Mouse (Mus musculus) lung, embryonic 15.5 days (tissue): ENCODE data around the gene Rbpj. TPM values are rescaled to one million over a fixed set of nuclear protein-coding genes. Genes with fewer than 3 reads are reported as not detected.
"Not testable (repeated sequence)": the region's sequence is repeated elsewhere in the genome, so short reads cannot be mapped to it uniquely, and the experiment has no call there.

Experiments used
- ATAC-seq: fragments of 200-750 bp; cut with Nextera tagmentation; 2 replicates; pipeline ENCODE4 v1.8.0; 2017; ENCODE audit warnings: moderate number of reproducible peaks, borderline replicate concordance; ENCODE audit not compliant: low FRiP score, low TSS enrichment; ENCODE audit errors: extremely low read depth
- H3K27ac ChIP-seq: fragments of 300-500 bp; sonication (generic); 2 replicates; pipeline ENCODE4 v1.5.1; 2015; ENCODE audit warnings: moderate library complexity, mild to moderate bottlenecking, inconsistent platforms
- H3K27me3 ChIP-seq: fragments of 300-500 bp; sonication (generic); 2 replicates; pipeline ENCODE4 v1.6.1; 2015; ENCODE audit warnings: inconsistent platforms
- H3K36me3 ChIP-seq: fragments of 300-500 bp; sonication (generic); 2 replicates; pipeline ENCODE4 v1.6.1; 2015; ENCODE audit warnings: inconsistent platforms
- H3K4me1 ChIP-seq: fragments of 300-500 bp; sonication (generic); 2 replicates; pipeline ENCODE4 v1.6.1; 2015; ENCODE audit warnings: inconsistent platforms
- H3K4me2 ChIP-seq: fragments of 300-500 bp; sonication (generic); 2 replicates; pipeline ENCODE4 v1.6.1; 2015; ENCODE audit warnings: inconsistent platforms, mild to moderate bottlenecking, moderate library complexity
- H3K4me3 ChIP-seq: fragments of 300-500 bp; sonication (generic); 2 replicates; pipeline ENCODE4 v1.5.1; 2015; ENCODE audit warnings: mild to moderate bottlenecking, inconsistent platforms
- H3K9ac ChIP-seq: fragments of 300-500 bp; sonication (generic); 2 replicates; pipeline ENCODE4 v1.6.1; 2015; ENCODE audit warnings: inconsistent platforms
- H3K9me3 ChIP-seq: fragments of 300-500 bp; sonication (generic); 2 replicates; pipeline ENCODE4 v1.6.1; 2016; ENCODE audit warnings: inconsistent platforms
- WGBS: fragments of 180-500 bp; shearing (Covaris S2); methylation state at CpG from one replicate; pipeline ENCODE4 v1.1.7; 2015; 5-methylcytosine and 5-hydroxymethylcytosine counted together
- polyA plus RNA-seq: library from polyadenylated mRNA; unstranded; fragments of >200 nt; fragmentation: Nextera tagmentation; extraction: Ambion mirVana; gene quantifications from 2 replicates; pipeline ENCODE4 v1.2.1, GENCODE M21; 2015

Gene Rbpj
- polyA plus RNA-seq, 1 experiment from 2014 or later = 40.2 TPM

DNA sequence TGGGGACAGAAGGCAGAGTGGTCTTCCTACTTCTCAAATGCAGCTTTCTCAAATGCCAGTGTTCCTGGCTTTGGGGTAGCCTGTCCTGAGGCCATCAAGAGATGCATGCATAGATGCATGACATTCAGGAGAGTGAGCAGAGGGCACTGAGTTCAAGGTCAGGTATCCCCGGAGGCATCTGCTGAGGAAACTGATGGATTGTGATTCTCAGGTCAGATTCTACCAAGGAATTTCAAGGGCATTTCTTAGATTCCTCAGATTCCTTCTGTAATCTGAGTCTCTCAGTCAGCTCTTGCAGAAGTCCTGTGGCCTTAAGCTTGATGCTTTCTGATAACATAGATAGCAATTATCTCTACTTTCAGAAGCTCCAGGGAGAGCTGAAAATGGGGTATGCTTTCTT lies 76.1 kb downstream of the Rbpj start:
- no peak for ATAC-seq
- Histone ChIP-seq H3K27me3 (no peaks in the 10 kb centered on the region), H3K4me2 (no peak overlapping the region), H3K4me1 (peaks cover 5% of the 10 kb centered on the region), H3K4me3 (no peak overlapping the region), H3K36me3 (no peaks in the 10 kb centered on the region), H3K27ac (no peak overlapping the region), H3K9ac (no peak overlapping the region), H3K9me3 (no peaks in the 10 kb centered on the region)
- WGBS = 20% methylated on average over 1 of the region's 1 CpGs

DNA sequence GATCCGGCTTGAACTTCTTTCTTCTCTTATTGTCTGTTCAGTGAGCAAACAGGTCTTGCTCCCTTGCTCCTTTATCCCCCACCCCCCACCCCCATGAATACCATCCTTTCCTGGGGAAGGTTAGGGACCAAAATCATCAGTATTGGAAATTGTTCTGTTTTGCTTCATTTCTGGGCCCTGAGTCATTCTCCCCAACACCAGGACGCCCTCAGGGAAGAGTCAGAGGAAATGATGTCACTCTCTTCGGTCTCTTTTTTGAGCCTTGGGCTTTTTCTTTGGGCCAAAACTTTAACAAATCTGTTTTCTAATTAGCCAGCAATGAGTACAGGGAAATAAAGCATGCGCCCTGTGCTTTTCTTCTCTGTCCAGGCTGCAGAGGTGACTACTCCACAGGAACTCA lies 77.4 kb downstream of the Rbpj start:
- ATAC-seq = no peak
- H3K36me3 ChIP-seq = no peaks in the 10 kb centered on the region
- H3K4me1 ChIP-seq = peaks cover 5% of the 10 kb centered on the region; the same call in 1 of the 2 replicates
- H3K27ac ChIP-seq = no peak overlapping the region
- H3K4me3 ChIP-seq = no peak overlapping the region
- no peaks in the 10 kb centered on the region for H3K27me3 ChIP-seq
- H3K9ac ChIP-seq = no peak overlapping the region
- no peak overlapping the region for H3K4me2 ChIP-seq
- no peaks in the 10 kb centered on the region for H3K9me3 ChIP-seq
- 78% methylated on average over 4 of the region's 4 CpGs for WGBS

DNA sequence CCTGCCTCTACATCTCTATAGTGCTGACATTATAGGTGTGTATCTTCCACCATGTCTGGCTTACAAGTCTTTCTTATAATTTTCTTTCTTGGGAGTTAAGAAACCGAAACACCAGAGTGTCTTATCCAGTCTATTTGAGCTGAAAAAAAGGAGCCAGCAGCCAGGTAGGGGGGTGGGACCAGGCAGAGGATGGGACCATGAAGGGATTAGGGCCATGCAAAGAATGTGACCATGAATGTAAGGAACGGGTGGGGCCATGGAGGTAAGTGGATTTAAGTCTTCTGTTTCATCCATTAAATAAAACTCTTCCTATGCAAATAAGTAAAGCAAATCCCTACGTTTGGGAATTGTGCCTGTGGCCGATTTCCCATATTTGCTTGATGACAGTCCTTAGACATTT lies 78.0 kb downstream of the Rbpj start:
- ATAC-seq = no peak
- H3K4me2 ChIP-seq = no peak overlapping the region
- H3K9me3 ChIP-seq = no peaks in the 10 kb centered on the region
- WGBS = 82% methylated on average over 4 of the region's 4 CpGs
- no peak overlapping the region for H3K4me3 ChIP-seq
- no peak overlapping the region for H3K9ac ChIP-seq
- H3K36me3 ChIP-seq = no peaks in the 10 kb centered on the region
- H3K27ac ChIP-seq = no peak overlapping the region
- peaks cover 5% of the 10 kb centered on the region; the same call in 1 of the 2 replicates for H3K4me1 ChIP-seq
- no peaks in the 10 kb centered on the region for H3K27me3 ChIP-seq

GRCm38 (mm10) chr5:53546440-53546839 lies 80.5 kb downstream of the Rbpj start:
- Histone ChIP-seq H3K4me2 (no peak overlapping the region), H3K36me3 (no peaks in the 10 kb centered on the region), H3K4me1 (peaks cover 5% of the 10 kb centered on the region; the same call in 1 of the 2 replicates), H3K27ac (no peak overlapping the region), H3K27me3 (no peaks in the 10 kb centered on the region), H3K9ac (no peak overlapping the region), H3K9me3 (no peaks in the 10 kb centered on the region), H3K4me3 (no peak overlapping the region)
- no peak for ATAC-seq
- WGBS = 79% methylated on average over 6 of the region's 6 CpGs

DNA sequence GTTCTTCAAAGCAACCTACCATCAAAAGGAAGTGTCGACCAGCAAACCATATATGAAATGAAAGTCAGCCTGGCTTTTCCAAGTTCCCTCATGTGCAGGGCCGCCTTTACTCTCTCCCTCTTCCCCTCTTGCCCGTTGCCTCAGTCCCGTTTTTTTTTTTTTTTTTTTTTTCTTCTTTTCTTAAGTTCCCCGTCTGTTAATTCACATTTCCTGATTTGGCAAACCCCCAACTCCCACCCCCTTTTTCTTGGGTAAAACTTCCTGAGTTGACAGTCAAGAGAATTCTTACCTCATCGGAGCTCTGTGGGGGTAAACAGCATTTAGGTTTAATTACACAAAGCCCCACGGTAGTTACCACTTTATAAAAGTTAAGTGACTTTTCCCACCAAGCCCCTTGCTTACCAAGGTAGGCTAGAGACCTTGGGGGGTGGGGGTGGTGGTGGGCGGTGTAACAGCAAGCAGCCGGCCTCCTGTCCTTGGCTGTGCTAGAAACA lies 81.1 kb downstream of the Rbpj start:
- Histone ChIP-seq H3K27ac (no peak overlapping the region), H3K27me3 (no peaks in the 10 kb centered on the region), H3K9ac (no peak overlapping the region), H3K9me3 (no peaks in the 10 kb centered on the region), H3K4me2 (peak overlapping the region; percentile 12; the same call in 1 of the 2 replicates), H3K36me3 (no peaks in the 10 kb centered on the region), H3K4me1 (peaks cover 5% of the 10 kb centered on the region; the same call in 1 of the 2 replicates), H3K4me3 (no peak overlapping the region)
- ATAC-seq = no peak; the same call in 1 of the 2 replicates
- 23% methylated on average over 9 of the region's 9 CpGs for WGBS

- not testable (repeated sequence) for H3K4me2 ChIP-seq, H3K27ac ChIP-seq, H3K4me1 ChIP-seq, H3K4me3 ChIP-seq, H3K9me3 ChIP-seq, H3K36me3 ChIP-seq, H3K9ac ChIP-seq, ATAC-seq, H3K27me3 ChIP-seq
- 98% methylated on average over 1 of the region's 1 CpGs for WGBS
These were observed 84.4 kb downstream of the Rbpj start for GRCm38 (mm10) chr5:53550329-53550728.

DNA sequence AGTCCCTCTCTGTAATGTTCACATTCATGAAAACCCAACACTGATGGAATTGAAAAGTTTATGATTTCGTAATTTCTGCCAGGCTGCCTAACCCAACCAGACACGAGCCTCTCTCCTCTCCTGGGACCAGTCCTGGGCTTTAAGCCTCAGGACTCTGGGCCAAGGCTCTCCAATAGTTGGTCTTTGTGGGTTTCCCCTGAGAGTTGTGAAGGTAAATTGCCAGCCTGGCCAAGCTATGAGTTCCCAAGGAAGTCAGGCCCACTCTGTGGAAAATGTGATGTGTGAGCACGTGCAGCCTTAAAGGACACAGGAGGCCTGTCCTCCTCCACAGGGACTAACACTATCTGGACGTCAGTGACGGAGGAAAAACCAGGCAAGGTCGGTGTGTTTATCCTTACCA lies 85.4 kb downstream of the Rbpj start:
- no peak for ATAC-seq
- 69% methylated on average over 6 of the region's 6 CpGs for WGBS

DNA sequence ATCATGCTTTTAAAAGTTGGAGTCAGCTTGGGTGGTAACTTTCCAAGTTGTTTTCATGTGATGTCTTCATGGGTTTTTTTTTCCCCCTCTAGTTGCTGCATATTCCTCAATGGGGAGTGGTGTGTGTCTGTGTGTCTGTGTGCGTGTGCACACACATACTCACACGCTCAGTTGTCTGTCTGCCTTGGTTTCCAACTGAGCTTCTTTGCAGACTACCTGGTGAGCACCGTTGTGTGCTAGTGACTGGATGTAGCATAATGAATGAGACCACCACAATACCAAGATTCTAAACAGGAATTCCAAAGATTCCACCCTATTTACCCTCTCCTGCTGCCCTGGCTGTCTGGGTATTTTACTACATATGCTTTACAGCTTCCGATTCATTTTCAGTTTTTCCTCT lies 86.0 kb downstream of the Rbpj start:
- peaks cover 5% of the 10 kb centered on the region; the same call in 1 of the 2 replicates for H3K4me1 ChIP-seq
- H3K27ac ChIP-seq = no peak overlapping the region
- H3K4me2 ChIP-seq = no peak overlapping the region
- no peaks in the 10 kb centered on the region for H3K27me3 ChIP-seq
- no peaks in the 10 kb centered on the region for H3K9me3 ChIP-seq
- ATAC-seq = no peak
- no peaks in the 10 kb centered on the region for H3K36me3 ChIP-seq
- 77% methylated on average over 4 of the region's 4 CpGs for WGBS
- H3K9ac ChIP-seq = no peak overlapping the region
- no peak overlapping the region for H3K4me3 ChIP-seq

More for the DNA sequence above, 85.4 kb downstream of the Rbpj start:
- H3K27me3 ChIP-seq = no peaks in the 10 kb centered on the region
- no peaks in the 10 kb centered on the region for H3K36me3 ChIP-seq
- H3K9ac ChIP-seq = no peak overlapping the region
- peaks cover 5% of the 10 kb centered on the region; the same call in 1 of the 2 replicates for H3K4me1 ChIP-seq
- no peak overlapping the region for H3K4me2 ChIP-seq
- H3K27ac ChIP-seq = no peak overlapping the region
- no peak overlapping the region for H3K4me3 ChIP-seq
- H3K9me3 ChIP-seq = no peaks in the 10 kb centered on the region

DNA sequence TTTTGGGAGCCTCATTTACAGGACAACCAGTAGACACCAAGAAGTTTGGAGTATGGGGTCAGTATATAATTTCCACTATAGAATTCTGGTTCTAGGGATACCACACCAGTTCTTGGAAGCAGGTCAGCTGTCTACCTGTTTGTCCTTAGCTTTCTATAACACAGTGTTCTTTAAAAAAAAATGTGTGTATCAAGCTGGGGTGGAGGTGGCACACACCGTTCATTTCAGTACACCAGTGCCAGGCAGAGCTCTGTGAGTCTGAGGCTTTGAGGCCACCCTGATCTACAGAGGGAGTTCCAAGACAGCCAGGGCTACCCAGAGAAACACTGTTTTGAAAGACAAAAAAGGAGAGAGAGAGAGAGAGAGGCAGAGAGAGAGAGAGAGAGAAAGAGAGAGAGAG lies 87.3 kb downstream of the Rbpj start:
- Histone ChIP-seq H3K27ac (no peak overlapping the region), H3K4me1 (peaks cover 4% of the 10 kb centered on the region; the same call in 1 of the 2 replicates), H3K9me3 (no peaks in the 10 kb centered on the region), H3K36me3 (no peaks in the 10 kb centered on the region), H3K27me3 (no peaks in the 10 kb centered on the region), H3K4me2 (no peak overlapping the region), H3K4me3 (no peak overlapping the region), H3K9ac (no peak overlapping the region)
- WGBS = 77% methylated on average over 1 of the region's 1 CpGs
- ATAC-seq = no peak

- Histone ChIP-seq H3K9ac (no peak overlapping the region), H3K4me3 (no peak overlapping the region), H3K27me3 (no peaks in the 10 kb centered on the region), H3K9me3 (no peaks in the 10 kb centered on the region), H3K36me3 (no peaks in the 10 kb centered on the region), H3K4me1 (peaks cover 4% of the 10 kb centered on the region; the same call in 1 of the 2 replicates), H3K27ac (no peak overlapping the region), H3K4me2 (no peak overlapping the region)
- 93% methylated on average over 8 of the region's 8 CpGs for WGBS
- no peak for ATAC-seq
These were observed 88.2 kb downstream of the Rbpj start for GRCm38 (mm10) chr5:53554180-53554579.

GRCm38 (mm10) chr5:53554926-53555325 lies 89.0 kb downstream of the Rbpj start:
- peaks cover 4% of the 10 kb centered on the region; the same call in 1 of the 2 replicates for H3K4me1 ChIP-seq
- H3K4me3 ChIP-seq = no peak overlapping the region
- WGBS = 77% methylated on average over 4 of the region's 4 CpGs
- no peaks in the 10 kb centered on the region for H3K27me3 ChIP-seq
- ATAC-seq = no peak
- no peaks in the 10 kb centered on the region for H3K36me3 ChIP-seq
- H3K4me2 ChIP-seq = no peak overlapping the region
- H3K27ac ChIP-seq = no peak overlapping the region
- no peak overlapping the region for H3K9ac ChIP-seq
- H3K9me3 ChIP-seq = no peaks in the 10 kb centered on the region

- ATAC-seq = no peak
- Histone ChIP-seq H3K9me3 (no peaks in the 10 kb centered on the region), H3K4me3 (no peak overlapping the region), H3K4me1 (peaks cover 4% of the 10 kb centered on the region; the same call in 1 of the 2 replicates), H3K27ac (no peak overlapping the region), H3K9ac (no peak overlapping the region), H3K36me3 (no peaks in the 10 kb centered on the region), H3K4me2 (no peak overlapping the region), H3K27me3 (no peaks in the 10 kb centered on the region)
- WGBS = 90% methylated on average over 8 of the region's 8 CpGs
These were observed 89.5 kb downstream of the Rbpj start for GRCm38 (mm10) chr5:53555474-53555873.

DNA sequence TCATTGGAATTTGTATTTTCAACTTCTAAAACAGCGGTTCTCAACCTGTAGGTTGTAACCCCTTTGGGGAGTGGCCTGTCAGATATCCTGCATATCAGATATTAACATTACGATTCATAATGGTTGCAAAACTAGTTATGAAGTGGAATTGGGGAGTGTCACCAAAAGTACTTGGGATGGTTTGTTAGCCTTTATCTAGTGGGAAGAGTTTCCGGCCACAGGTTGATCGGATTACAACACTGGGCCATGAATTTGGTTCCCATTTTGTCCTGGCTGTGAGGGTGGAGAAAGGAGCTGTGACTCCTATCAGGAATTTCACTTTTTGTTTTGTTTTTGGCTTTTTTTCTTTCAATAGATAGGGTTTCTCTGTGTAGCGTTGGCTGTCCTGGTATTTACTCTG lies 90.0 kb downstream of the Rbpj start:
- Histone ChIP-seq H3K9ac (no peak overlapping the region), H3K4me3 (no peak overlapping the region), H3K36me3 (no peaks in the 10 kb centered on the region), H3K9me3 (no peaks in the 10 kb centered on the region), H3K27ac (no peak overlapping the region), H3K4me2 (no peak overlapping the region), H3K27me3 (no peaks in the 10 kb centered on the region), H3K4me1 (peaks cover 4% of the 10 kb centered on the region; the same call in 1 of the 2 replicates)
- ATAC-seq = no peak
- WGBS = 89% methylated on average over 5 of the region's 5 CpGs
